Comparison of ENCODE assay signal across 9 mouse cellular contexts in genomic region chr9:53404050-53404752, GRCm38 (mm10). TPM values are rescaled to one million over a fixed set of nuclear protein-coding genes. Genes with fewer than 3 reads are reported as not detected.
A peak's percentile ranks its signal among the peaks of the same experiment; 100 is the strongest.
DNase-seq lines count a peak whose midpoint lies in the region; ATAC-seq and TF ChIP-seq lines count a peak whose summit lies in the region.
"Had no signal": no experiment of that assay in that cellular context is flagged by ENCODE, and none has a peak within 500 bp of the region (broad histone marks: within the 10 kb centered on the region; RNA-seq: fewer than 3 reads in every experiment).

No protein-coding gene starts in this region.

- ATAC-seq in neural tube, embryonic 13.5 days (ENCODE audit: low read depth), result no peak
- ATAC-seq in neural tube, embryonic 15.5 days (ENCODE audit: low FRiP score), result no peak
- ATAC-seq in hindbrain, embryonic 16.5 days, result no peak

- DNase-seq in brain, embryonic 14.5 days (ENCODE audit: low read depth), result peak; percentile 67
- DNase-seq in testis, postnatal 14 days (ENCODE audit: low spot score), result peak; percentile 63
- DNase-seq in left cerebral cortex, adult 2 months (ENCODE audit: extremely low spot score in 1 of 2, low spot score in 2 of 2), result no peak
- no peak for DNase-seq in cerebellum, postnatal 10 days

- no peaks in the 10 kb centered on the region for H3K36me3 ChIP-seq in neural tube, embryonic 13.5 days
- no peaks in the 10 kb centered on the region for H3K36me3 ChIP-seq in neural tube, embryonic 15.5 days
- no peaks in the 10 kb centered on the region for H3K36me3 ChIP-seq in hindbrain, embryonic 16.5 days (ENCODE audit: control insufficient read depth, insufficient read depth, low read length)

- no peak for TF ChIP-seq POLR2A in brain, embryonic 14.5 days (IDR thresholded peaks at IDR 0.05; ENCODE audit: borderline replicate concordance, extremely low read depth, insufficient read depth, insufficient read length, poor library complexity, severe bottlenecking)

- no peak for TF ChIP-seq CTCF in brain, embryonic 14.5 days (IDR thresholded peaks at IDR 0.05; ENCODE audit: borderline replicate concordance, extremely low read depth, insufficient read depth, insufficient read length)
- TF ChIP-seq CTCF in left cerebral cortex, adult 2 months (IDR thresholded peaks at IDR 0.05), result no peak

- H3K9me3 ChIP-seq in neural tube, embryonic 13.5 days, result no peaks in the 10 kb centered on the region
- H3K9me3 ChIP-seq in neural tube, embryonic 15.5 days (replicated peaks), result no peaks in the 10 kb centered on the region
- no peaks in the 10 kb centered on the region for H3K9me3 ChIP-seq in hindbrain, embryonic 16.5 days (ENCODE audit: control insufficient read depth, low read length)
- H3K9me3 ChIP-seq: limb, embryonic 15.5 days had no signal

- H3K4me2 ChIP-seq in neural tube, embryonic 13.5 days, result peak overlapping the region; percentile 51
- H3K4me2 ChIP-seq in neural tube, embryonic 15.5 days, result no peak overlapping the region
- peak overlapping the region; percentile 44 for H3K4me2 ChIP-seq in hindbrain, embryonic 16.5 days (ENCODE audit: low read length)

- peaks cover 31% of the 10 kb centered on the region for H3K4me1 ChIP-seq in neural tube, embryonic 13.5 days (replicated peaks)
- peaks cover 35% of the 10 kb centered on the region for H3K4me1 ChIP-seq in neural tube, embryonic 15.5 days
- peaks cover 13% of the 10 kb centered on the region for H3K4me1 ChIP-seq in hindbrain, embryonic 16.5 days (ENCODE audit: control insufficient read depth, insufficient read depth, low read depth, low read length)

- H3K9ac ChIP-seq in neural tube, embryonic 13.5 days, result no peak overlapping the region
- no peak overlapping the region for H3K9ac ChIP-seq in neural tube, embryonic 15.5 days (replicated peaks)
- H3K9ac ChIP-seq in hindbrain, embryonic 16.5 days (ENCODE audit: low read depth, low read length), result no peak overlapping the region
- H3K9ac ChIP-seq: limb, embryonic 15.5 days had no signal

- peak overlapping the region; percentile 73; the same call in 1 of the 2 replicates for H3K27ac ChIP-seq in neural tube, embryonic 13.5 days (replicated peaks)
- H3K27ac ChIP-seq in neural tube, embryonic 15.5 days (replicated peaks), result no peak overlapping the region
- no peak overlapping the region for H3K27ac ChIP-seq in hindbrain, embryonic 16.5 days (ENCODE audit: low read depth, low read length)
- no peak overlapping the region for H3K27ac ChIP-seq in left cerebral cortex, adult 2 months

- intact Hi-C loops in left cerebral cortex, adult 2 months (cut with DNase I), result no loop called here

- H3K4me3 ChIP-seq in neural tube, embryonic 13.5 days, result no peak overlapping the region
- no peak overlapping the region for H3K4me3 ChIP-seq in neural tube, embryonic 15.5 days (replicated peaks)
- H3K4me3 ChIP-seq in hindbrain, embryonic 16.5 days (ENCODE audit: low read length), result no peak overlapping the region
- H3K4me3 ChIP-seq in left cerebral cortex, adult 2 months, result no peak overlapping the region

- WGBS in neural tube, embryonic 13.5 days, result 77% methylated on average over 6 of the region's 6 CpGs
- WGBS in neural tube, embryonic 15.5 days, result 74% methylated on average over 6 of the region's 6 CpGs
- 80% methylated on average over 6 of the region's 6 CpGs for WGBS in hindbrain, embryonic 16.5 days

- no peaks in the 10 kb centered on the region for H3K27me3 ChIP-seq in neural tube, embryonic 13.5 days
- no peaks in the 10 kb centered on the region for H3K27me3 ChIP-seq in neural tube, embryonic 15.5 days (replicated peaks)
- no peaks in the 10 kb centered on the region for H3K27me3 ChIP-seq in hindbrain, embryonic 16.5 days (replicated peaks; ENCODE audit: control insufficient read depth, insufficient read depth, low read length)
- H3K27me3 ChIP-seq: limb, embryonic 15.5 days had no signal

RNA-seq across cellular contexts. Expression of gene 4930550C14Rik, which starts 2.1 kb away (rescaled TPM):
- polyA plus RNA-seq in neural tube, embryonic 13.5 days (2015; fragmentation: Nextera tagmentation; extraction: Ambion mirVana), result 0.18 and 0.44 TPM in 2 replicates
- 0.56 and 1.2 TPM in 2 replicates for polyA plus RNA-seq in neural tube, embryonic 15.5 days (2015; fragmentation: Nextera tagmentation; extraction: Ambion mirVana)
- 0.09 and 0.25 TPM in 2 replicates for polyA plus RNA-seq in brain, embryonic 14.5 days (2012; rRNA removed)
- 0.30 TPM in 2 replicates for polyA plus RNA-seq in hindbrain, embryonic 16.5 days (2015; fragmentation: Nextera tagmentation; extraction: Ambion mirVana)
- under 1 TPM in 1 of 2 experiments, not detected in 1; 0.16 TPM for total RNA-seq in left cerebral cortex, adult 2 months (2021)
- total RNA-seq: heart, adult 2 months had no signal

RNA-seq across cellular contexts. Expression of gene Kdelc2, which starts 20.4 kb away (rescaled TPM):
- polyA plus RNA-seq in neural tube, embryonic 13.5 days (2015; fragmentation: Nextera tagmentation; extraction: Ambion mirVana), result 8.3 and 8.5 TPM in 2 replicates
- polyA plus RNA-seq in neural tube, embryonic 15.5 days (2015; fragmentation: Nextera tagmentation; extraction: Ambion mirVana), result 7.6 and 10.2 TPM in 2 replicates
- polyA plus RNA-seq in brain, embryonic 14.5 days (2012; rRNA removed), result 1.4 and 3.0 TPM in 2 replicates
- polyA plus RNA-seq in hindbrain, embryonic 16.5 days (2015; fragmentation: Nextera tagmentation; extraction: Ambion mirVana), result 7.2 and 8.7 TPM in 2 replicates
- total RNA-seq in left cerebral cortex, adult 2 months (2021), result 1 to 10 TPM; 6.2 to 6.5 TPM

Comparison
In these comparisons a context has a peak if more than half of its experiments do, and no peak if none do; other contexts are left out.
1. DNase-seq: peak in brain, embryonic 14.5 days (single experiment) and testis, postnatal 14 days (single experiment); none in left cerebral cortex, adult 2 months (0 of 2) and cerebellum, postnatal 10 days (0 of 2).